Mouse (Mus musculus): Measurements from ENCODE around the gene Slc13a4. TPM values are rescaled to one million over a fixed set of nuclear protein-coding genes. Genes with fewer than 3 reads are reported as not detected.

Gene Slc13a4
- polyA plus RNA-seq, 1 experiment from 2014 or later = 0.20 TPM

Other genes starting within 250 kb of the Slc13a4 start
- gene Cnot4, start 174.4 kb downstream of the Slc13a4 start, polyA plus RNA-seq (2015; fragmentation: Nextera tagmentation; extraction: Ambion mirVana) = 26.9 and 29.9 TPM in 2 replicates
- gene Nup205, start 130.7 kb downstream of the Slc13a4 start, polyA plus RNA-seq (2015; fragmentation: Nextera tagmentation; extraction: Ambion mirVana) = 23.0 and 27.6 TPM in 2 replicates
- 6.8 and 8.5 TPM in 2 replicates for gene Fam180a, start 18.0 kb upstream of the Slc13a4 start, polyA plus RNA-seq (2015; fragmentation: Nextera tagmentation; extraction: Ambion mirVana)
- 147 and 148 TPM in 2 replicates for gene Mtpn, start 231.8 kb upstream of the Slc13a4 start, polyA plus RNA-seq (2015; fragmentation: Nextera tagmentation; extraction: Ambion mirVana)